Mouse (Mus musculus) hindbrain, embryonic 11.5 days (tissue): ENCODE measurements at regions not wholly inside any gene's neighbourhood (a gene's known extent, or its start where the extent isn't known, plus 50 kb on each side); places are given as distances from the start of the nearest gene placed in this dataset.

Source experiments
- ATAC-seq: fragments of 200-750 bp; cut with Nextera tagmentation; 2 replicates; pipeline ENCODE4 v1.8.0; 2017; ENCODE audit warnings: mild to moderate bottlenecking, moderate TSS enrichment, moderate library complexity; ENCODE audit not compliant: low FRiP score
- DNase-seq: peaks from one replicate; pipeline ENCODE4 v3.0.0-alpha.2; 2015; ENCODE audit warnings: low spot score
- H3K27ac ChIP-seq: fragments of 300-500 bp; sonication (generic); 2 replicates; pipeline ENCODE4 v1.5.1; 2014; ENCODE audit warnings: mild to moderate bottlenecking, low read depth, low read length
- H3K27me3 ChIP-seq: fragments of 300-500 bp; sonication (generic); 2 replicates; pipeline ENCODE4 v1.6.1; 2014; ENCODE audit warnings: mild to moderate bottlenecking, low read length, moderate library complexity, mixed read lengths; ENCODE audit not compliant: control insufficient read depth, insufficient read depth
- H3K36me3 ChIP-seq: fragments of 300-500 bp; sonication (generic); 2 replicates; pipeline ENCODE4 v1.6.1; 2014; ENCODE audit warnings: mild to moderate bottlenecking, low read length, moderate library complexity, mixed read lengths; ENCODE audit not compliant: control insufficient read depth, insufficient read depth
- H3K4me1 ChIP-seq: fragments of 300-500 bp; sonication (generic); replicated peaks from 2 replicates; pipeline ENCODE4 v1.6.1; 2014; ENCODE audit warnings: low read length, mixed read lengths; ENCODE audit not compliant: control insufficient read depth, insufficient read depth
- H3K4me2 ChIP-seq: fragments of 300-500 bp; sonication (generic); replicated peaks from 2 replicates; pipeline ENCODE4 v1.6.1; 2014; ENCODE audit warnings: mild to moderate bottlenecking, low read depth, low read length
- H3K4me3 ChIP-seq: fragments of 300-500 bp; sonication (generic); 2 replicates; pipeline ENCODE4 v1.5.1; 2014; ENCODE audit warnings: low read depth, low read length
- H3K9ac ChIP-seq: fragments of 300-500 bp; sonication (generic); 2 replicates; pipeline ENCODE4 v1.6.1; 2014; ENCODE audit warnings: low read depth, low read length
- H3K9me3 ChIP-seq: fragments of 300-500 bp; sonication (generic); 2 replicates; pipeline ENCODE4 v1.6.1; 2016; ENCODE audit warnings: low read length; ENCODE audit not compliant: control insufficient read depth
- WGBS: fragments of 180-500 bp; shearing (Covaris S2); extraction: QIAGEN DNeasy Blood & Tissue Kit; methylation state at CpG from one replicate; pipeline ENCODE4 v1.1.7; 2014; 5-methylcytosine and 5-hydroxymethylcytosine counted together

DNA sequence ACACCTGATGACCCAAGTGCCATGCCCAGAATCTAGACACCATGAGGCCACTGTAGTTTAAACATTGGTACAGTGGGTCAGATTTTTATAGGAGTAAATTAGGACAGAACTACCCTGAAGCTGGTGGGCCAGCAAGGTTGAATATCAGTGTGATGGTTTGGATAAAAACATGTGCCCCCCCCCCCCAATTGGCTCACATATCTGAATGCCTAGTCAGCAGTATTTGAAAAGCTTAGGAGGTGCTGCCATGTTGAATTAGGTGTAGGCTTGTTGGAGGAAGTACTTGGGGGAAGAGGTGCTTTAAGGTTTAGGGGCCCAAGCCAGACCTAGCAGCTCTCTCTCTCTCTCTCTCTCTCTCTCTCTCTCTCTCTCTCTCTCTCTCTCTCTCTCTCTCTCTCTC, 66.2 kb upstream of the Klf3 start:
- DNase-seq: no peak
- H3K27ac ChIP-seq: no peak overlapping the region
- no peak for ATAC-seq

DNA sequence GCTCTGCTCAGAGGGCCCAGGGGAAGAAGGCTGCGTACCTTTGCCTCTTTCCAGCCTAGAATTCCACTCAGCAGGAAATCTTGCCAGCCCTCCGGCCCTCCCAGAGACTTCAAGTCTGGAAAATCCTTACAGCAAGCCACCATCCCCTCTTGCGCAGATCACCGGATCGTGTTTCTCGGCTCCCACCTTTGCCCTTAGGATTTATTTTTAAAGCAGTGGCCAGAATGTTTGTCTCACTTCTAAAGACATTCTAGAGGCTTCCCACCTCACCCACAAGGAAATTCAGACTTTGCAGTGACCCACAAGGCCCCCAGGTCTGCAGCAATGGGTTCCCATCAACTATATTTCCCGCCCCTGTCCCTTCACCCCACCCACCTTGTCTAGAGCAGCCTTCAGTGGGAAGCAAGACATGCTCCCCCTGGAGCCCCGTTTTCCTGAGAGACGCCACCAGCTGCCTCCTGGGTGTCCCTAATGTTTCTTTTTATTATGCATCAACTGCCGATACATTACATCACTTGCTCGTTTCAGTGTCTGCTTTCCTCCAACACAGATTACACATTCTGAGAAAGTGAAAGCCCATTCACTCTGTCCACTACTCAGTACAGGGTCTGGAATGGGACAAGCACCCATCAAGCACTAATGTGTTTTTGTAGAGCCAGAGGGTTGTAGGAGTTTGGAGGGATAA, 65.0 kb upstream of the Klf3 start:
- DNase-seq: peak; percentile 41
- Histone ChIP-seq H3K4me2 (peak overlapping the region; percentile 21), H3K4me3 (no peak overlapping the region), H3K9me3 (no peaks in the 10 kb centered on the region), H3K4me1 (peaks cover 7% of the 10 kb centered on the region; the same call in 1 of the 2 replicates), H3K27me3 (no peaks in the 10 kb centered on the region), H3K36me3 (no peaks in the 10 kb centered on the region), H3K9ac (no peak overlapping the region), H3K27ac (peak overlapping the region; percentile 39; the same call in 1 of the 2 replicates)
- 10% methylated on average over 11 of the region's 11 CpGs for WGBS
- ATAC-seq: no peak

More for the DNA sequence above, 66.2 kb upstream of the Klf3 start:
- H3K4me3 ChIP-seq: no peak overlapping the region
- peaks cover 7% of the 10 kb centered on the region; the same call in 1 of the 2 replicates for H3K4me1 ChIP-seq
- no peaks in the 10 kb centered on the region for H3K27me3 ChIP-seq
- H3K4me2 ChIP-seq: no peak overlapping the region
- H3K9me3 ChIP-seq: no peaks in the 10 kb centered on the region
- H3K36me3 ChIP-seq: no peaks in the 10 kb centered on the region
- H3K9ac ChIP-seq: no peak overlapping the region

GRCm38 (mm10) chr5:64738781-64739310, 64.3 kb upstream of the Klf3 start:
- H3K36me3 ChIP-seq: no peaks in the 10 kb centered on the region
- peak; percentile 39 for ATAC-seq
- H3K4me3 ChIP-seq: no peak overlapping the region
- WGBS: 14% methylated on average over 10 of the region's 10 CpGs
- no peaks in the 10 kb centered on the region for H3K9me3 ChIP-seq
- H3K27ac ChIP-seq: peak overlapping the region; percentile 39; the same call in 1 of the 2 replicates
- no peak for DNase-seq
- H3K4me1 ChIP-seq: peaks cover 7% of the 10 kb centered on the region; the same call in 1 of the 2 replicates
- peak overlapping the region; percentile 21; the same call in 1 of the 2 replicates for H3K4me2 ChIP-seq
- H3K27me3 ChIP-seq: no peaks in the 10 kb centered on the region
- no peak overlapping the region for H3K9ac ChIP-seq

DNA sequence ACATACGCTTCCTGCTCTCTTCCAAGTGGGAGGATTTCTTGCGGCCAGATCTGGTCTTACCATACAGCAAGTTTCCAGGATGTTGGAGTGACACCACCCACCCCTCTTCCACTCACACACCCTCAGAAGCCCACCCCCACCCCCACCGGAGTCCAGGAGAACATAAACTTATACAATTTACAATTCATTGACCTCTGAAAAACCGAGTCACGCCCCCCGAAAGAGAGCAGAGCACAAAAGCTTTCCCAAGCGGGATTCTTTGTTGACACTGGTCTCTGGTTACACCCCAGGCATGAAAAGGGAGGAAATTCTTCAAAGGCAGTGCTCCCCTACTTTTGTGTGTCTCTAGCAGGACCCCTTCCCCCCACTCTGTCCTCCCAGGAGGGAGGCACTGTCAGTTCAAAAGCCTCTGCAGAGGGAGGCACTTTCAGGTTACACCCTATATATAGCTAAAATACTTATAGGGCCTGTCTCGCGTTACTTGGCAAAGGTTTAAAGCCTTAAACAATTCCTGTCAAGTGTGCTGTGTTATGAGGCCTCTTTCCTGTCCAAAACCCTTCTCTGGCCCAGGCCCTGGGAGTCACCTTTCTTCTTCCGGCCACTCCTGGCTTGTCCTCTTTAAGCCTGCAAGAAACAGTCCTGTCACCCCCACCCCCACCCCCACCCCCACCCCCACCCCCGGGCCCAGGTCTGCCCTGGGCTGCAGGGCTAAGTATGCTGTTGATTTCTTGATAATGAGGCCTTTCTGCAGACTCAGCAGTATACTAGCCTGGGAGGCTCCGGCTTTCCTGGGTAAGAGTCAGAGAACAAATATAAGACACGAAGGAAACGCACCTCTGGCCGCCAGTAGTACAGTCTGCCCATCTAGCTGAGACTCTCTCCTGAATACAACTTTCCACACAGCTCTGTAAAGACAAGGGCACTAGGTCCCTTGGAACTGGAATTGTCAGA, 63.6 kb upstream of the Klf3 start:
- 4% methylated on average over 15 of the region's 15 CpGs for WGBS
- peak; percentile 60 for DNase-seq
- H3K4me2 ChIP-seq: no peak overlapping the region
- peak overlapping the region; percentile 39 for H3K27ac ChIP-seq
- H3K27me3 ChIP-seq: no peaks in the 10 kb centered on the region
- no peak overlapping the region for H3K9ac ChIP-seq
- H3K4me1 ChIP-seq: peaks cover 7% of the 10 kb centered on the region; the same call in 1 of the 2 replicates
- H3K9me3 ChIP-seq: no peaks in the 10 kb centered on the region
- no peaks in the 10 kb centered on the region for H3K36me3 ChIP-seq
- H3K4me3 ChIP-seq: no peak overlapping the region
- peak; percentile 77 for ATAC-seq

GRCm38 (mm10) chr5:64744041-64744440, 59.1 kb upstream of the Klf3 start:
- Histone ChIP-seq H3K36me3 (no peaks in the 10 kb centered on the region), H3K4me1 (peaks cover 5% of the 10 kb centered on the region; the same call in 1 of the 2 replicates), H3K4me2 (no peak overlapping the region), H3K9me3 (no peaks in the 10 kb centered on the region), H3K4me3 (no peak overlapping the region), H3K27ac (no peak overlapping the region), H3K27me3 (no peaks in the 10 kb centered on the region), H3K9ac (no peak overlapping the region)
- no peak for DNase-seq
- 94% methylated on average over 4 of the region's 4 CpGs for WGBS
- no peak for ATAC-seq

DNA sequence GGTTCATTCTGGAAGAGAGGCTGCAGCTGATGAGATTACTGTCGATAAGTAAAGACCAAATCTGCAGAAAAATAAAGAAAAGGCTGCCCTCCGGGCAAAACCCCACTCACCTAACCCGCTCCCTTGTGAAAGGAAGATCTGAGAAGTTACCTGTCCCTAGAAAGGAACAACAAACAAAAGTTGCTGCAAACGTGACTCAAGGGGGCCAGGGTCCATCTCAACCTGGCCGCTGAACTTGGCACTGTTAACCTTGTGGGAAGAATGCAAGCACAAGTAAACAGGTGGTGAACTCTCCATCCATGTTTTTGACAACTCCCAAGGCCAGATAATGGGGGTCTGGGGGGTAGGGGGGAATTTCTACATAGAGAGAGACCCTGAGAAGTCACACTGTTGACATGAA, 58.7 kb upstream of the Klf3 start:
- no peak for DNase-seq
- Histone ChIP-seq H3K4me2 (no peak overlapping the region), H3K4me3 (no peak overlapping the region), H3K9me3 (no peaks in the 10 kb centered on the region), H3K9ac (no peak overlapping the region), H3K27ac (no peak overlapping the region), H3K36me3 (no peaks in the 10 kb centered on the region), H3K4me1 (peaks cover 4% of the 10 kb centered on the region; the same call in 1 of the 2 replicates), H3K27me3 (no peaks in the 10 kb centered on the region)
- ATAC-seq: no peak
- 87% methylated on average over 5 of the region's 5 CpGs for WGBS

DNA sequence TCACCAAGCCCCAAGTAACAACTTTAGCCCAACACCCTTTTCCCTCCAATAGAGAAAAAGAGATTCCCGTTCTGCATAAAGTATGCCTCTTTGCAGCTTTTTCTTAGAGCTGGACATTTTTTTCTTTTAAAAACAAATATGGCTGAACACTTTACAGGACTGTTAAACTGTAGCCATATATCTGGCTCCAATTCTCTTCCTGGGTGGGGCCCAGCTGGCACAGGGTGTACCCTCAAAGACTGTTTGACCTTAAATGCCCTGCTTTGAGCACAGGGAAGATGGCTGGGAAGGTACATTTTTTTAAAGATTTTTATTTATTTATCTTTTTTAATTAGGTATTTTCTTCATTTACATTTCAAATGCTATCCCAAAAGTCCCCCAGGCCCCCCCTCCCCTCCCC, 55.7 kb upstream of the Klf3 start:
- Histone ChIP-seq H3K9ac (no peak overlapping the region), H3K4me3 (no peak overlapping the region), H3K4me2 (no peak overlapping the region), H3K9me3 (no peaks in the 10 kb centered on the region), H3K27me3 (no peaks in the 10 kb centered on the region), H3K36me3 (no peaks in the 10 kb centered on the region), H3K4me1 (no peaks in the 10 kb centered on the region), H3K27ac (no peak overlapping the region)
- 94% methylated on average over 1 of the region's 1 CpGs for WGBS
- no peak for ATAC-seq
- DNase-seq: no peak

GRCm38 (mm10) chr5:64749415-64750166, 53.6 kb upstream of the Klf3 start:
- H3K9me3 ChIP-seq: no peaks in the 10 kb centered on the region
- H3K4me2 ChIP-seq: no peak overlapping the region
- H3K27me3 ChIP-seq: no peaks in the 10 kb centered on the region
- no peaks in the 10 kb centered on the region for H3K4me1 ChIP-seq
- H3K27ac ChIP-seq: no peak overlapping the region
- H3K4me3 ChIP-seq: no peak overlapping the region
- H3K9ac ChIP-seq: no peak overlapping the region
- DNase-seq (peak; percentile 6), ATAC-seq (no peak)
- WGBS: 68% methylated on average over 14 of the region's 14 CpGs
- H3K36me3 ChIP-seq: no peaks in the 10 kb centered on the region
